Mouse (Mus musculus): Measurements from ENCODE around the gene Tmem132a. TPM values are rescaled to one million over a fixed set of nuclear protein-coding genes. Genes with fewer than 3 reads are reported as not detected.

Tmem132a gene
- total and polyA plus RNA-seq, 3 experiments = not detected

DNA sequence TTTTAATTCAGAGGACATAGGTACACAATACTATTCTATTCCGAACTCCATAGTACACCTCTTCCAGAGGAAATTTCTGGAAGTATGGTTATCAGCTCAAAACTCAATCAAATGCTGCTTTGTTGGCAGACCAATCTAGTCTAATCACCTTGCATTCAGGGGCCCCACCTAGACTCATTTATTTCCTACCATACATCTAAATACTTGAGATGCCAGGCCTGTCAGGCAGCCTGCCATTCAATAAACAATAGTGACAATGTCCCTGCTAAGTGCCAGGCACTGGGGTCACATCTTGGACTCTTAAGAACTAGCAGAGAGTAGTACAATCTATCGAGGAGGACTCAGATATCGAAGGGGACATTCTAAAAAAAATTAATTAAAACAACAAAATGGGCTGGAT, 22.5 kb upstream of the Tmem132a start:
- no peak for TF ChIP-seq MAFK (IDR thresholded peaks at IDR 0.05; ENCODE audit: borderline replicate concordance, low read depth, low read length)
- no peak for TF ChIP-seq ETS1 (IDR thresholded peaks at IDR 0.05; ENCODE audit: low read depth, low read length)
- TF ChIP-seq JUND (IDR thresholded peaks at IDR 0.05; ENCODE audit: low read depth, low read length) = no peak
- TF ChIP-seq RAD21 (IDR thresholded peaks at IDR 0.05; ENCODE audit: low read depth, low read length) = no peak
- no peak for TF ChIP-seq MAZ (IDR thresholded peaks at IDR 0.05; ENCODE audit: low read depth, low read length)
- no peak for TF ChIP-seq TBP (IDR thresholded peaks at IDR 0.05; ENCODE audit: low read depth, low read length)
- no peak for TF ChIP-seq SMC3 (IDR thresholded peaks at IDR 0.05; ENCODE audit: low read depth, low read length)
- TF ChIP-seq TCF12 (IDR thresholded peaks at IDR 0.05; ENCODE audit: low read depth, low read length) = no peak
- no peak for TF ChIP-seq CHD2 (IDR thresholded peaks at IDR 0.05; ENCODE audit: low read length)
- no peak for TF ChIP-seq NELFE (IDR thresholded peaks at IDR 0.05; ENCODE audit: low read depth, low read length)
- no peak for TF ChIP-seq MYC (IDR thresholded peaks at IDR 0.05; ENCODE audit: low read depth, low read length)

DNA sequence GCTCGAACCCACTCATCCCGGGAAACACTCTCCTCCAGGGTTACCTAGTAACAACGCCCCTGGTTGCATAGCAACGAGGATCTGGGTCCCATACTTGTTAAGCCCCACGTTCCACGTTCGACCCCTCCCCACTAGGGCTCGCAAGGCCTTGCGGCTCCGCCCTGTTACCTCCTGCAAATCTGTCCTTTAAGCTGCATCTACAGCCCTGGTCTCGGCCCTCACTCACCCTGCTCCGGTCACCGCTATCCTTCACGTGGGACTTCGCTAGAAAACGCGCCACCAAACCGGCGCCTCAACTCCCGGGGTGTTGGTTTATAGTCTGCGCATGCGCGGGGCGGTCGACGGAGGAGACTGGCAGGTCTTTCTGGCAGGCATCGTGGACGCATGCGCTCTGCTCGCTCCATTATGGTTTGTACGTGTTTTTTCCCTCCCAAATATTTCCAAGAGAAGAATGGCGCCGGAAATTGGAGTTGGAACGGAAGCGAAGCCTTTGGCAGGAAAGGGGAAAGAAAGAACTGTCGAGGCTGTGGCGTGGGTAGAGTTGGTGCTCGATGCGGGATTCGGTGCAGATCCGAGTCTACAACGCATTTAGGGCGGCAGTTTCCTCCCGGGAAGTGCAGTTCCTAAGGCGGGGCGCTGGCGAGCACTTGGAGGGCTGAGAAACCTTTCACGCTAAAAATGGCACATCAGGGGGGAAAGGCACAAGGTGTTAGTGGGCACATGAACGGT, 11.8 kb upstream of the Tmem132a start, which contains the start of gene Tmem109:
Gene Tmem109 (minus strand): TSS at position 576 of the 729 bp plus-strand sequence.
- peak within 1 kb of the TSS; percentile 62 for H3K27ac ChIP-seq (ENCODE audit: control insufficient read depth, low read depth, low read length)
- TF ChIP-seq JUND (IDR thresholded peaks at IDR 0.05; ENCODE audit: low read depth, low read length) (no peak), MAFK (IDR thresholded peaks at IDR 0.05; ENCODE audit: borderline replicate concordance, low read depth, low read length) (no peak), POLR2A (IDR thresholded peaks at IDR 0.05; ENCODE audit: control insufficient read depth in 1 of 2, insufficient read depth in 1 of 2, low read depth in 1 of 2, low read length in 2 of 2, poor library complexity in 1 of 2) (peak; percentile 58 to 76), SMC3 (IDR thresholded peaks at IDR 0.05; ENCODE audit: low read depth, low read length) (no peak), CHD2 (IDR thresholded peaks at IDR 0.05; ENCODE audit: low read length) (no peak), ZC3H11A (IDR thresholded peaks at IDR 0.05; ENCODE audit: low read depth, low read length) (no peak), USF2 (IDR thresholded peaks at IDR 0.05; ENCODE audit: borderline replicate concordance in 1 of 2, insufficient read depth in 1 of 2, low read depth in 1 of 2, low read length in 2 of 2) (no peak), RCOR1 (IDR thresholded peaks at IDR 0.05; ENCODE audit: low read depth, low read length) (no peak), ETS1 (IDR thresholded peaks at IDR 0.05; ENCODE audit: low read depth, low read length) (peak; percentile 17; the same call in 1 of the 2 replicates), SIN3A (IDR thresholded peaks at IDR 0.05; ENCODE audit: low read length) (peak; percentile 59), TBP (IDR thresholded peaks at IDR 0.05; ENCODE audit: low read depth, low read length) (peak; percentile 76), POLR2AphosphoS5 (IDR thresholded peaks at IDR 0.05; ENCODE audit: borderline replicate concordance, low read depth, low read length) (no peak), NELFE (IDR thresholded peaks at IDR 0.05; ENCODE audit: low read depth, low read length) (peak; percentile 88), NRF1 (IDR thresholded peaks at IDR 0.05; ENCODE audit: insufficient read depth, low read depth, low read length, poor library complexity, severe bottlenecking) (peak; percentile 95), E2F4 (IDR thresholded peaks at IDR 0.05; ENCODE audit: borderline replicate concordance, low read depth, low read length) (peak; percentile 75; the same call in 1 of the 2 replicates), TAL1 (IDR thresholded peaks at IDR 0.05; ENCODE audit: low read length) (no peak), ELF1 (IDR thresholded peaks at IDR 0.05; ENCODE audit: low read depth, low read length) (peak; percentile 49; the same call in 1 of the 2 replicates), TCF12 (IDR thresholded peaks at IDR 0.05; ENCODE audit: low read depth, low read length) (peak; percentile 30; the same call in 1 of the 2 replicates), MAZ (IDR thresholded peaks at IDR 0.05; ENCODE audit: low read depth, low read length) (no peak), MXI1 (IDR thresholded peaks at IDR 0.05; ENCODE audit: low read depth, low read length) (peak; percentile 88), HCFC1 (IDR thresholded peaks at IDR 0.05; ENCODE audit: low read depth, low read length) (peak; percentile 65; the same call in 1 of the 2 replicates), GATA1 (IDR thresholded peaks at IDR 0.05; ENCODE audit: low read depth, low read length) (no peak), MYB (IDR thresholded peaks at IDR 0.05; ENCODE audit: low read depth, low read length) (no peak), MAX (IDR thresholded peaks at IDR 0.05; ENCODE audit: low read length) (peak; percentile 94), MYC (IDR thresholded peaks at IDR 0.05; ENCODE audit: low read depth, low read length) (peak; percentile 64), ZNF384 (IDR thresholded peaks at IDR 0.05; ENCODE audit: low read depth, low read length) (no peak), ZMIZ1 (IDR thresholded peaks at IDR 0.05; ENCODE audit: low read depth, low read length) (no peak)

More for the DNA sequence above, 22.5 kb upstream of the Tmem132a start:
- H3K4me3 ChIP-seq (ENCODE audit: control insufficient read depth in 1 of 2, insufficient read depth in 1 of 2, low read depth in 2 of 2, low read length in 2 of 2) = no peak overlapping the region
- H3K36me3 ChIP-seq (ENCODE audit: control insufficient read depth in 1 of 2, insufficient read depth in 2 of 2, low read length in 2 of 2) = peaks cover 0 to 13% of the 10 kb centered on the region in 2 experiments; a peak in 2 of 4 replicates
- H3K9ac ChIP-seq (ENCODE audit: control insufficient read depth, low read depth, low read length, poor library complexity, severe bottlenecking) = no peak overlapping the region
- H3K4me1 ChIP-seq (ENCODE audit: control insufficient read depth in 1 of 2, insufficient read depth in 2 of 2, low read length in 2 of 2) = peaks cover 0 to 7% of the 10 kb centered on the region in 2 experiments; a peak in 1 of 4 replicates
- no peak overlapping the region for H3K27ac ChIP-seq (ENCODE audit: control insufficient read depth, low read depth, low read length)
- DNase-seq (ENCODE audit: low read depth, low spot score) = no peak
- peaks cover 2 to 3% of the 10 kb centered on the region in 2 experiments for H3K27me3 ChIP-seq (ENCODE audit: control insufficient read depth in 1 of 2, insufficient read depth in 2 of 2, low read length in 2 of 2)
- H3K79me2 ChIP-seq (ENCODE audit: control insufficient read depth, insufficient read depth, low read length, poor library complexity) = peaks cover 21% of the 10 kb centered on the region
- H3K9me3 ChIP-seq (replicated peaks; ENCODE audit: insufficient read depth, low read length) = no peaks in the 10 kb centered on the region

More for the DNA sequence above, 11.8 kb upstream of the Tmem132a start, which contains the start of gene Tmem109:
- Histone ChIP-seq H3K27me3 (ENCODE audit: control insufficient read depth in 1 of 2, insufficient read depth in 2 of 2, low read length in 2 of 2) (no peaks in the 10 kb centered on the region), H3K4me1 (ENCODE audit: control insufficient read depth in 1 of 2, insufficient read depth in 2 of 2, low read length in 2 of 2) (peaks cover 0 to 13% of the 10 kb centered on the region in 2 experiments; a peak in 2 of 4 replicates), H3K79me2 (ENCODE audit: control insufficient read depth, insufficient read depth, low read length, poor library complexity) (peaks cover 5% of the 10 kb centered on the region), H3K4me3 (ENCODE audit: control insufficient read depth in 1 of 2, insufficient read depth in 1 of 2, low read depth in 2 of 2, low read length in 2 of 2) (peak within 1 kb of the TSS; percentile 58 to 64), H3K9ac (ENCODE audit: control insufficient read depth, low read depth, low read length, poor library complexity, severe bottlenecking) (peak within 1 kb of the TSS; percentile 80), H3K9me3 (replicated peaks; ENCODE audit: insufficient read depth, low read length) (no peaks in the 10 kb centered on the region), H3K36me3 (ENCODE audit: control insufficient read depth in 1 of 2, insufficient read depth in 2 of 2, low read length in 2 of 2) (peaks cover 0 to 9% of the 10 kb centered on the region in 2 experiments; a peak in 2 of 4 replicates)
- DNase-seq (ENCODE audit: low read depth, low spot score) = peak; percentile 96

All from MEL (cell line).